Mouse (Mus musculus) natural killer cell, adult 2 months (primary cell): ENCODE results near the gene Lrrc66.

Experiments used
- DNase-seq, 2 experiments: peaks; one replicate each; pipeline ENCODE4 v3.0.0; 2022; ENCODE audit warnings: low spot score in 2 of 2

The Lrrc66 gene

DNA sequence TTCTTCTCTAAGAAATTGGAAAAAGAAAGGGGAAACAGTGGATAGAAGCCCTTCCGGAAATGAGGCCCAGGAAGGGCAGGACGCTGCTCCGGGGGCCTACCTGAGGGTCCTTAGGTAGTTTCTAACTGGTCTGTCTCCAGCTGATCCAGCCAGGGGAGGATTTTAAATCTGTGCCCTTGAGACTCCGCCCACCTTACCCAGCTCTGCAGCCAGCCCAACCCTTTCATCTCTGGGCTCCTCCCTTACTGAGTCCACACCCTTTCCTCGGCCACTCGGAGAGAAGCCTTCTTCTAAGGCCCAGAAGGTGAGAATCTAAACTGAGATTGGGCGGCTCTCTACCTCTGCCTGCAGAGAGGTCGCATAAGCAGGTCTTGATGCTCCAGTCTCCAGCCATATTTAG lies at the start of gene Lrrc66:
Lrrc66 (minus strand) TSS at position 236 of the 400 bp plus-strand sequence.
- DNase-seq: no peak

DNA sequence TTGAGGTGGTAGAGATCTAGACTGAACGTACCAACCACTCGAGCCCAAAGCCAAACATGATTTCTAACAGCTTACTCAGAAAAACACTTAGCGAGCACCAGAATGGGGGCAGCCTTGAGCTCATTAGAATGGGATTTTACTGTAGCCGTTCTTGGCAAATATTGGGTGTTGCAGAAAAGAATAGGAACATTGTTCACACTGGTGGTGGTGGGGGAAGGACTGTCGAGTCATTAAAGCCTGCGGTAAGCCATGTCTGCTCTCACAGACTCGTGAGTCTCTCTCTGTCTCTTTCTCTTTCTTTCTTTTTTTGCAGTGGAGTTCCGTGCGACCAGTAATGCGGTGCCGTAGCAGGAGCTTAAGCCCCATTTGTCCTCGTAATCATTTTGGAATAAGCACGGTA lies 44.3 kb upstream of the Lrrc66 start:
- no peak for DNase-seq

DNA sequence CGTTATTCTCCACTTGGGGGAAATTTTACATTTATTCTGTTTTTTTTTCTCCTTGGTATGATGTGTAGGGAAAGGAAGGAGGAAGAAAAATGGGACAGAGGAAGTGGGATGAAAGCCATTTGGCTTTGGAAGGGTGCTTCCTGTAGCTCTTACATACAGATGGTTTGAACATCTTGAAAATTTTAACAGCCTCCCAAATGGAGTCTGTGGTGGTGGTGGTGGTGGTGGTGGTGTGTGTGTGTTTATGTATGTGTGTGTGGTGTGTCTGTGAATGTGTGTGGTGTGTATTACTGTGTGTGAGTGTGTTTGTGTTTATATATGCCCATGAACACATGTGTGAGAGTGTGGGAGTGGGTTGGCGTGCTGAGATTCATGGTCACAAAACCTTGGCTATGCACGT lies 43.3 kb upstream of the Lrrc66 start:
- DNase-seq: no peak

DNA sequence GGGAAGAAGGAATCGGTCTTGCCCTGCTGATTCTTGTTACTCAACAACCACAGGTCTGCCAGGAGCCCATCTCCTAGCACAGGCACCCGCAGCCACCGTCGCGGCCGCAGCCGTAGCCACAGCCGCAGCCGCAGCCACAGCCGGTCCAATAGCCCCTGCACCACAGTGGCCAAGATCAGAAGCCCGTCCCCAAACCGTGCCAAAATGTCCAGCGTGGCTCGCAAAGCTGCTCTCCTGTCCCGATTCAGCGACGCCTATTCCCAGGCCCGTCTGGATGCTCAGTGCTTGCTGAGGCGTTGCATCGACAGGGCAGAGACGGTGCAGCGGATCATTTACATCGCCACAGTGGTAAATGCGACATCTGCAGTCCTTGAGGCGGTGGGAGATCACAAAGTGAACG lies 37.1 kb upstream of the Lrrc66 start:
- no peak for DNase-seq

DNA sequence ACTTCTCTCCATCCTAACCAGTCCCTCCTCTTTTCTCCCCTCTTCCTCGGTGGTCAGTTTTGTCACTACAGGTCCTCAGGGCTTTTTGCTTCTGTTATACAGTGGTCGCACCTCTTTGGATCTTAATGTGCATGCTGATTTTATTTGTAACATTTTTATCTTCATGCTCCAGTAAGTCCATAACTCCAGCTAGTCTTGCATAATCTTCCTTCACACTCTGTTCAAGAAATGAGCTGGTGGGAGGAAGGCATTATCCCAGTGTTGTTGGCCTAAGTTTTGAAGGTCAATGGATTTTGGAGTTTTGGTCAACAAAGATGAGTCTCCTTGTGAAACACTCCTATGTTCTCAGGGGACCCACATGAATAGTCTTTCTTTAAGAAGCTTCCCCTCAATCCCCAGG lies 35.6 kb upstream of the Lrrc66 start:
- no peak for DNase-seq

DNA sequence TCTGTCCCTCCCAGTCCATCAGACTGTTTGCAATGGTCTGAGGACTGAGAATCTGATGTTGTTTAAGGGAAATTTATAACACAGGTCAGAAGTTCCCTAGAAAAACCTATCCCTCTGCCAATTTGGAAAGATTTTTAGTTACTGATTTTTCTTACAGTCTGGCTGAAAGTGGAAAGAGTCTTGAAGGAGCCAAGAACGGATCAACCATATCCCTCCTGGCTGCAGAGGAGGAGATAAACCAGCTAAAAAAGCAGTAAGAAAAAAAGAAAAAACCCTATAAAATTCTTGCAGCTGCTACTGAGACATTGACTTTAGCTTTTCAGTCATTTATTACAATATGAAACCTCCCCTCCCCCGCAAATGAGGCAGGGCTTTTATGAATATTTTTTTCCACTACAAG lies 34.4 kb upstream of the Lrrc66 start:
- no peak for DNase-seq

DNA sequence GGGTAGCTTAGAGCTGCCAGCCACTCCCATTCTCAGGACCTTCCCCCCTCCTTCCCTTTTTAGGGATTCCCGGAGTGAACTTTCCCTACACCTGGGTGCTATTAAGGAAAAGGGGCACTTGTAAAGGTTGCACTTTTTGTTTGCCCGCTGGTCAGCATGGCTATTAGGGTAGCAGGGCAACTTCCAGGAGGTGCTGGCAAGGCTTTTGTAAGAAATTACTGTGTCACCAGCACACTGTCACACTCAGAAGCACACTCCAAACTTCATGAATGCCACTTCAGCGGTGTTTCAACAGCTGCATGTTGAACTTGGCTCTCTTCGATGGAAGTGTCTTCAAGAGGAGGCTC lies 19.5 kb upstream of the Lrrc66 start:
- no peak for DNase-seq

DNA sequence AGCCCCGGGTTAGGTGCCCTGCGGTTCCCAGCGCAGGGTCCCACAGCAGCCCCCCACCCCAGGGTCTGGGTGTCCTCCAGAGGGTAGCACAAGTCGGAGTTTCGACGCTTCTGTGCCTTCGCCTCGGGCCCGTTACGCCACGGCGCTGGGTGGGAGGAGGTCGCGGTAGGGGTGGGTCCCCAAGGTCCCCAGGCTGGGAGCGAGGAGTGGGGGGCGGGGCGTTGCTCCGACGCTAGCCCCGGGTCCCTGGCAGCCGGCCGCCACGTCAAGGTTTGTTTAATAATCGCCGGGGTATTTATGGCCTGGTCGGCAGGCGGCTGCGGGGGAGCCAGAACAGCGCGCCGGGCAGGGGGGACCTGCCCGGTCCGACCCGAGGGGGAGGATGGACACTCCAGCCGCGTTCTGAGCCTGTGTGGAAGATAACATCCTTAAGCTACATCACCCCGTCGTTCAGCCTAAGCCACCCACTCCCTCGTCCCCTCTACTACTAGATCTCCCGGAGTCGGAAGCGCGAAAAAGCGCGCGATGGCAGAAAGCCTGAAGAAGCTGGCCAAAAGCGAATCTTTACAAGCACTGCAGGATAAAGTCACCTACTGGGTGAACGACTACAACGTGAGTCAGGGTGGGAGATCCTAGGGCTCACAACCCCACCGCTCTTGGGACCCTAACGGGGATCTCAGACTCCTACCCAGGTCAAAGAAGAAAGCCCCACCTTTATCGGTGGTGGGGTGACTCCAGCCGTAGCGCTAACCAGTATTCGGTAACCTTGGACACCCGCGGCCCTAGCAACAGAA lies 18.9 kb upstream of the Lrrc66 start, which contains the start of gene Spata18:
Spata18 (plus strand) TSS at position 319 of the 794 bp plus-strand sequence.
- no peak for DNase-seq

DNA sequence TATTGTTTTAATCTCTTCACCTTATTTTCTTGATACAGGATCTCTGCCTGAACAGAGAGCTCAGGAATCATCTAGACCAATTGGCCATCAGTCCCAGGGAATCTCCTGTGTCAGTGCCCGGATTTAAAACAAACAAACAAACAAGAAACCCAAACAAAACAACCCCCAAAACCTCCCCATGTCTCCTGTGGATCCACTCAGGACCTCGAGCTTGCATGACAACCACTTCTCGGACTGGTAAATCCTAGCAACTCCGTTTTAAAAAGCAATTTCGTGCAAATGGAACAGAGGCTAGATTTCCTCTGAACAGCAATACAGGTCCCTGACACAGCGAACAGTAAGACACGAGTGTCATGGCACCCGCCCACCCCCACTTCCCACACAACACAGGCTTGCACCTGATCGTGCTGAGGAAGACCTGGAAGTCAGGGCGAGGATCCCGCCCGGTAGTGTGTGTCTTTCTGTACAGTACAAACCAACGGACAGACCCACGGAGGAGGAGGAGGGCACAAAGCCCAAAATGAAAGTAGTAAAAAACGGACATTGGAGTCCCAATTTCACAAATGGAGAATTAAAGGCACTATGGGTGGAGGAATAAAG lies 18.1 kb upstream of the Lrrc66 start:
- DNase-seq: peak in 1 of 2 experiments; percentile 3

DNA sequence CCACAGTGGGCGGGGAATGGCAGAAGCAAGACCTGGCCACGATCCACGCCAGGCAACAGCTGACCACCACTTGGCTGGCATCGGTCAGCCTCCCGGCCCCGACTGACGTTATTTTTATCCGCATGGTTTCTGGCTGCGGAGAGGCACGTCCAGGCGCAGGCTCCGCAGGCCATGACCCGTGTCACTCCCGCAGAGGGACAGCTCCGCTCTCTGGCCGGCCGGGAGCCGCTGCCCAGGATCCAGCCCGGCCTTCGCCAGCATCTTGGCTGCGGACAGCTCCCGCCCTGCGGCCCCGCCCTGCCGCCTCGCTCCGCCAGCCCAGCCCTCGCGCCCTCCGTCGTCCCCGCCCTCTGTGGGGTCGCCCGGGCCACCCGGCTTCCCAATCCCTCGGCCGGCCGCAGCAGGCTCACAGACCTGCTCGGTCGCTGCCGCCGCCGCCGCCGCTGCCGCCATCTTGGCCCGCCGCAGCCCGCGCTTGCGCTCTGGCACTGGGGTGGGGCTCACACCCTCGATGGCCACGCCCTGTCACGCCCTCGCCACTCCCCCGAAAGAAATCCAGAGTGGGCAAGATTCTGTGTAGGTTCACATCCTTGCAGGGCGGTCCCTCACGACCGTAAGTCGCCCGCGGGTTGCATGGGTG lies 15.1 kb upstream of the Lrrc66 start, which contains the start of gene Sgcb:
Sgcb (minus strand) TSS at position 530 of the 640 bp plus-strand sequence.
- peak; percentile 71 to 80 for DNase-seq

DNA sequence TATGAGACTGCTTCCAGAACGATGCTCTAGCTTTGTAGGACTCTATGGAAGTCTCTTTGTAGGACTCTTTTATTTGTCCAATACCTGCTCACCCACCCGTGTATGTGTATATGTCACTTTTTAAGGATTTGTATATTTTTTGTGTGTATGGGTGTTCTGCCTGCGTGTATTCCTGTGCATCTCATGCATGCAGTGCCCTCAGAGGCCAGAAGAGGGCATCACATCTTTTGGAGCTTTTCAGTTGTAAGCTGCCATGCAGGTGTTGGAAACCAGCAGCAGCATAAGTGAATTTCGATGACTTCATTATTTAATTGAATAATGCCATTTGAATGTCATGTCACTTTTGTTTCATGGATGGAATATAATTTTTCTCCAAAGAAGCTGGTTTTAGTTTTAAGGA lies 9.8 kb upstream of the Lrrc66 start:
- DNase-seq: peak in 1 of 2 experiments; percentile 25

DNA sequence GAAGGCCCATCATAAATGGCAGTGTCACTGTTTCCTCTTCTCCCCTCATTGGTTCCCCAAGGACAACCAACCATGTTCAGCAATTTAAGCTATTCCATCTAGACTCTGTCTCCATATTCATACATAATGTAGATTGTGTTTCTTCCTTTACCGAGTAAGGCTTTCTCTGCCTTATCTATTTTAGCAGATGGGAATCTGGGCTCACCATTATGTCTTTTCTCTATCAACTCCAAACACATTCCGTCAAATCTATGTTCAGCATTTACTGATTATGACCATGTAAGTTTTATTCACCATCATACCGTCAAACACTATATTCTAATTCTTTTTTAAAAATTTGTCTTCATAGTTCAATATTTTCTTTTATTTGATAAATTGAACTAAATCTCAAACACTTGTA lies 8.7 kb upstream of the Lrrc66 start:
- DNase-seq: no peak

DNA sequence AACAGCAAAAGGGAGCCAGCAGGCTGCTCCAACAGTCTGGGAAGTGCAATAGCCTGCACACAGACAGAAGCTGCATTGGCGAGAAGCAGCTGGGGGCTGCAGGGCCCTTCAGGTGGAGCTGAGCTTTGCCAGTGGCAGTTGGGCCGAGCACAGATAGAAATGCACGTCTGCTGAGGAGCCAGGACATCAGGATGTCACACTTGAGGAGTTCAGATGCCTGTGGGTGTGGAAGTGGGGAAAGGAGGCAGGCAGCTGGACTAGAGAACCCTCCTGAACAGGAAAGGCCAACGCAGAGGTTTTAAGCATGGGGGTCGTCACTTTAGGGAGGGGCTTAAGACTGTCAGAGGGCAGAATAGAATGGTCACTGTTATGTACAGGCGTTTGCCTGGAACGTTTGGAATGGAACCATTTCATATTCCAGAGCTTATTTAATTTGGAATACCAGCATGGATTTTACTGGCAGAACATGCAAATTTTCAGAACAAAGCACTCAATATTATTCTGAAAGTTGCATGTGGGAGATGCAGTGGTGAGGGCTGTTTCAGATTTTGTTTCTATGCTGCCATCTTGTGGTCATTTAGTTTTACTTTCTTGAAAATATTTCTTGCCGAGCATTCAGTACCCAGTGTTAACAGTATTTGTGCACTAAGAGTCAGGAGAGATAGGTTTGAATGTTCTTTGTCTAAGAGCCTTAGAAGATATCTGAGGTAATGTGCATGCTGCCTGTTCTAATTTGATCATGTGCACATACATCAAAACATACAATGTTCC lies 5.2 kb upstream of the Lrrc66 start:
- no peak for DNase-seq

DNA sequence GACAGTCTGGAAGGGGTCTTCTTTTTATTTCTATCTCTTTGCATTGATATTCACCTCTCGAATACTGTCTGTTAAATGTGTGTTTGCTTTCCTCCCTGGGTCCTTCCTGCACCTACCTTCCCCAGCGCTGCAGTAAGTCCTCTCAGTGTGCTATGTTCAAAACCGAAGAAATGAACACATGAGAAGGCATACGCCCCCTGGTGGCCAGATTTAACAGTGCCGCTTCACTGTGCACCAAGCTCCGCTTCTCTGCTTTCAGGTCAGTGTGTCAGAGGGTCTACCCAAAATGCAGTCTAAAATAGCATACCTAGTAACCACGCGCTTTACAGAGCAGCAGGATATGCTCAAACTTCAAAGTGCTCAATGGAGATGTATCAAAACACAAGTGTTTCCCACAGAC lies 815 bp upstream of the Lrrc66 start:
- DNase-seq: peak; percentile 50 to 60

DNA sequence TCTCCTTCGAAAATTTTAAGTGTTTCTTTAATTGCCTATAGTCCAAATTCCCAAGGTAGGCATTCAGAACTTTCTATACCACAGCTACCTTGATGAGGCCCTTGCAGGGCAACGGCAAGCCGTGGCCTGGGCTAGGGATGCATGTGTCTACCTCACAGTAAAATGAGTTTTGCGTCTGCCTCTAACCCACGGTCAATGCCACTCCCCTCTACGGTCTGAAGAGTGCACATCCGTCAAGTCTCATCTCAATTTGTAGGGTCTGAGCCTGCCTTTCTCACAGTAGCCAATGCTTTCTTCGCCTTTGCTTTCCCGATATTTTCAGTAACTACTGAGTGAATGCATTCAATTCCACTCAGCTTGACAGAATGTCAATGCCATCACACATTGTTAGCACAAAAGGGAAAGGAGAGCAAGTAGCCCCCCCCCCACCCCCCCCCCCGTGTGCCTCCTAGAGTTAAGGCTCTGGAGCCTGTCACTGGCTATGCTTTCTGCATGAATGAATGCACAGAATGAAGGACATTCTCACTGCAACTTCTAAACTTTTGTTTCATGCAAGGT lies 1.2 kb downstream of the Lrrc66 start:
- DNase-seq: no peak

DNA sequence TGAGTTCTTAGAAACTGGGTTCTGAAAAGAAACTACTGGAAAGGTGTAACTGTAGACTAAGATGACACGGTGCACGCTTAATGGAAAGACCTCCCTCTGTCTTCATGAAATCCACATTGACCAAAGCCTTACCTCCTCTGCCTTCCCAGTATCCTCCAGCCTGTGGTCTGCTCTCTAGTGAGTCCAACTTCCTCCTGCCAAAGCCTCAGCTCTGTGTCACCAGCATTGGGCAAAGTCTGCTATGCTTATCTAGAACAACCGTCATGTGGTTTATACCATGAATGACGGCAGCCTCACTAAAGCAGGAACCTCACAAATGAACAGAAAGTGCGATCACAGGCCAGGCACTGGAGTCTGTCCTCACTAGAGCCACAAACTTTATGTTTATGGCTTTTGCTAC lies 2.2 kb downstream of the Lrrc66 start:
- peak in 1 of 2 experiments; percentile 7 for DNase-seq

DNA sequence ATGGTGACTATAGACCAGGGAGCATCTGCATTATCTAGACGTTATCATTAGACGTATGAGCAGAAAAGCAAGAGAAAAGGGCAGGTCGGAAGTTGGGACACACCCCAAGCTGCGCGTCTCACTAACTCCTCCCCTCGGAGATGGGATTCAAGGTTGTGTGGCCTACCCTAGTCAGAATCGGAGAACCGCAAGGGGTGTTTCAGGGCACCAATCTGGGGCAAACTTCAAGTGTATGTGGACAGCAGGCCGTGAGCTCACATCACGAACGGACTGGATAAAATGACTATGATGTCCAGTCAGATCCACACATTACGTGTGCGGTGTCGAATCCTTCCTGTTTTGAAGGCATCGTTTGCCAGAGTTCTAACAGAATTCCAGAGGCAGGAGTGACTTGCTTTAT lies 4.3 kb downstream of the Lrrc66 start:
- DNase-seq: no peak

DNA sequence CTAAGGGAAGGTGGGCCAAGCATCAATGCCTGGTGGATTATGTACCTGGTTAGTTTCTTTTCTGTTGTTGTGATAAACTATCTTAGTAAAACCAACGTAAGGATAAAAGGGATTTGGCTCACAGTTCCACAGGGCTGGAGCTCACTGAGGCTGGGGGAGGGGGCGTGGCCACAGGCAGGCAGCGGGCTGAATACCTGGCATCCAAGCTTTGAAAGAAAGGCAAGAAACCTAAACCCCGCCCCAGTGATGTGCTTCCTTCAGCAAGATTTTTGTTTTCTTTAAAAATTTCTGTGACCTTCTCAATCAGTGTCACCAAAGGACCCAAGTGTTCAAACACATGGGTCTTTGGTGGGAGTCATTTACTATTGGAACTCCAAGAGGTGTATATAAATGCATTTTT lies 4.8 kb downstream of the Lrrc66 start:
- DNase-seq: no peak

DNA sequence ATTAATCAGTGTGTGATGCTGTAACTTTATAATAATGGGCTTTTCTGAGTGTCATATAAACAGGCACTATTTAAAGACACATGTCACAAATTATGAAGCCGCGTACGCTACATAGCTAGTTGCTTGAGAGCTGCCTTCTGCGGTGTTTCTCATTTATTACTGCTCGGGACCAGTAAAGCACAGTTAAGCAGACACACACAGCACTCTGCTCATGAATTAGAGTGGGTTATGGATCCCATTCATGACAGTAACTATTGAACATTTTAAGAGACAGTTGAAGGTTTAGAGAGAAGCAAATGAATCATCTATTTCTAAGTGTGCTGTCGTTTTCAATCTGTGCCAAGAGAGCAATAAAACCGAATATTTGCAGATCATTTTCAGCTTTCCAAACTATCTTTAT lies 5.5 kb downstream of the Lrrc66 start:
- DNase-seq: no peak

DNA sequence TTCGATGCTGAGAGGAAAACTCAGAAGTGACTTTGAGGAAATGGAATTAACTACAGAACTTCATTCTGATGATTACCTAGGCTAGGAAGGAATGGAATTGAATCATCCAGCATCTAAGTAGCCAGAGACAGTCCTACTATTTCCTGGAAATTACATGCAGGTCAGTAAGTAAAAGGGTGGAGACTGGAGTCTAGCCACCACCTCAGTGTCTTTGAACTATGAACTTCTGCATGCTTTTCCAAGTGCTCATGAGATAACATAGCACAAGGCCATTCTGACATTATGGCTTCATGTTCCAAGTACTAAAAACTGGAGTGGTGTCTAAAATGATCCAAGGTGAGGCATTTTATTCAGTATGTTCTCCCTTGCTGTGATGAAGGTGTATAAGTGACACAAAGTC lies 6.8 kb downstream of the Lrrc66 start:
- DNase-seq: no peak

DNA sequence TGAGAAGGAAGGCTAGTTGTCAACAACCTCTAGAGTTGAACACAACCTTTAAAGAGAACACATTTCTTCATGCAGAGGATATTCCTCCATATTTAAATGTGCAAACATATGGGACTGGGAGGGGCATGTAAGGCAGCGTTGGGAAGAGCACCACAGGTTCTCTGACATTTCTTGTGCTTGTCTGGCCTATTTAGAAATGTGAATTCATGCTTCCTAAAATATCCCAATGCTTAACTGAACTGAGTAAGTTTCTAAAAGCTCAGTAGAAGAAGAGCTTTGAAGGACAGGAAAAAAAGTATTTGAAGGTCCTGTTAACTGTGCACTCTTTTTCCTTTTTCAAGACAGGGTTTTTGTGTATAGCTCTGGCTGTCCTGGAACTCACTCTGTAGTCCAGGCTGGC lies 13.4 kb downstream of the Lrrc66 start:
- DNase-seq: no peak

DNA sequence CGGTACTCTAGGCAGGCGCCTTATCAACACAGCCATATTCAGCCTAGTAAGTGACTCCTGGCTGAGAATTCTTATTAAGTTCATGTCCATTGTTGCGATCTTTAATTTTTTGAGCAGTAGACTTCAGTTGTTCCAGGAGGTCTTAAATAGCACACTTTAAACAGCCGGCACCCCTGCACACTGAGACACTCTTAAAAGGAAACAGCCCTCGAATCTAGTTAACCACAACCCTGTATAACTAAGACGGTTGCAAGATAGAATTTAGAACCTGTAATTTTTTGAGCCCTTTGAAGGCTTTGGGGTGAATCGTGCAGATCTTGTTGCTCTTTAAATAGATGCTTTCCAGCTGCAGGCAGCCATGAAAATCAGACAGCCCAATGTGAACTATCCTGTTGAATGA lies 17.1 kb downstream of the Lrrc66 start:
- DNase-seq: no peak
